Comparison of ENCODE assay signal across 10 mouse cellular contexts in genomic region chr4:82497671-82498631, GRCm38 (mm10).
DNase-seq lines count a peak whose midpoint lies in the region; ATAC-seq and TF ChIP-seq lines count a peak whose summit lies in the region.
"Had no signal": no experiment of that assay in that cellular context is flagged by ENCODE, and none has a peak within 500 bp of the region (broad histone marks: within the 10 kb centered on the region; RNA-seq: fewer than 3 reads in every experiment).

No protein-coding gene starts in this region.

- no peak overlapping the region for H3K4me3 ChIP-seq in forebrain, embryonic 11.5 days (ENCODE audit: low read depth, low read length)
- H3K4me3 ChIP-seq in forebrain, embryonic 10.5 days: no peak overlapping the region
- H3K4me3 ChIP-seq in liver, adult 2 months (ENCODE audit: insufficient read depth, low read depth, low read length): peak overlapping the region; percentile 9; the same call in 1 of the 2 replicates
- peak overlapping the region; percentile 7; the same call in 1 of the 2 replicates for H3K4me3 ChIP-seq in embryonic facial prominence, embryonic 13.5 days

- H3K27ac ChIP-seq in forebrain, embryonic 11.5 days (ENCODE audit: low read depth, low read length): no peak overlapping the region
- no peak overlapping the region for H3K27ac ChIP-seq in forebrain, embryonic 10.5 days
- peak overlapping the region; percentile 87 for H3K27ac ChIP-seq in liver, adult 2 months (replicated peaks; ENCODE audit: insufficient read depth, low read depth, low read length)
- 0 out of 2 replicates have a peak overlapping the region, but pooled peaks have one; percentile 51 for H3K27ac ChIP-seq in embryonic facial prominence, embryonic 13.5 days
- H3K27ac ChIP-seq: liver, embryonic 14.5 days had no signal

- peaks cover 36% of the 10 kb centered on the region; the same call in 1 of the 2 replicates for H3K79me2 ChIP-seq in liver, adult 2 months (ENCODE audit: control insufficient read depth, insufficient read depth, low read length)

- no peak overlapping the region for H3K4me2 ChIP-seq in forebrain, embryonic 11.5 days (ENCODE audit: low read depth, low read length, severe bottlenecking)
- H3K4me2 ChIP-seq in embryonic facial prominence, embryonic 13.5 days: peak overlapping the region; percentile 37

- H3K4me1 ChIP-seq in forebrain, embryonic 11.5 days (replicated peaks; ENCODE audit: control insufficient read depth, insufficient read depth, low read length): peaks cover 6% of the 10 kb centered on the region; the same call in 1 of the 2 replicates
- peaks cover 60% of the 10 kb centered on the region for H3K4me1 ChIP-seq in forebrain, embryonic 10.5 days
- H3K4me1 ChIP-seq in liver, adult 2 months (ENCODE audit: control insufficient read depth, insufficient read depth, low read length): peaks cover 46% of the 10 kb centered on the region
- peaks cover 67% of the 10 kb centered on the region for H3K4me1 ChIP-seq in embryonic facial prominence, embryonic 13.5 days

- H3K9ac ChIP-seq in forebrain, embryonic 11.5 days (ENCODE audit: low read length): no peak overlapping the region
- peak overlapping the region; percentile 24; the same call in 1 of the 2 replicates for H3K9ac ChIP-seq in liver, adult 2 months (ENCODE audit: low read depth, low read length)
- H3K9ac ChIP-seq in embryonic facial prominence, embryonic 13.5 days: peak overlapping the region; percentile 44; the same call in 1 of the 2 replicates
- H3K9ac ChIP-seq: liver, embryonic 14.5 days had no signal

- peaks cover 8% of the 10 kb centered on the region; the same call in 1 of the 2 replicates for H3K36me3 ChIP-seq in forebrain, embryonic 11.5 days (ENCODE audit: control insufficient read depth, insufficient read depth, low read length)
- H3K36me3 ChIP-seq in forebrain, embryonic 10.5 days (replicated peaks): peaks cover 36% of the 10 kb centered on the region
- H3K36me3 ChIP-seq in liver, adult 2 months (ENCODE audit: control insufficient read depth, insufficient read depth, low read length): peaks cover 12% of the 10 kb centered on the region
- peaks cover 26% of the 10 kb centered on the region for H3K36me3 ChIP-seq in embryonic facial prominence, embryonic 13.5 days

- 0 out of 2 replicates have a peak, but pooled peaks have one; percentile 26 for ATAC-seq in forebrain, embryonic 11.5 days (replicated peaks; ENCODE audit: low FRiP score)
- ATAC-seq in embryonic facial prominence, embryonic 13.5 days (ENCODE audit: insufficient number of reproducible peaks, insufficient read depth, low FRiP score, low TSS enrichment, low read depth): no peak

- no peak for TF ChIP-seq CTCF in liver, adult 2 months (IDR thresholded peaks at IDR 0.05; ENCODE audit: low read depth, low read length)

- DNase-seq in forebrain, embryonic 11.5 days (ENCODE audit: low spot score): no peak
- DNase-seq in forebrain, embryonic 10.5 days (ENCODE audit: extremely low spot score, low spot score): no peak
- DNase-seq in liver, adult 2 months (ENCODE audit: extremely low read depth, low read depth, low spot score): peak; percentile 93
- no peak for DNase-seq in liver
- peak; percentile 21 for DNase-seq in lung, postnatal 10 days
- no peak for DNase-seq in kidney, postnatal 14 days
- DNase-seq in testis, postnatal 10 days (ENCODE audit: low spot score): no peak
- DNase-seq: adrenal gland, adult 2 months had no signal

- no peaks in the 10 kb centered on the region for H3K9me3 ChIP-seq in forebrain, embryonic 11.5 days (ENCODE audit: control insufficient read depth, low read length)
- H3K9me3 ChIP-seq in forebrain, embryonic 10.5 days: no peaks in the 10 kb centered on the region
- H3K9me3 ChIP-seq in embryonic facial prominence, embryonic 13.5 days: no peaks in the 10 kb centered on the region

- no peak for TF ChIP-seq POLR2A in liver, adult 2 months (IDR thresholded peaks at IDR 0.05; ENCODE audit: extremely low read depth, insufficient read depth, low read length)

- H3K27me3 ChIP-seq in forebrain, embryonic 11.5 days (ENCODE audit: control insufficient read depth, insufficient read depth, low read length): no peaks in the 10 kb centered on the region
- H3K27me3 ChIP-seq in forebrain, embryonic 10.5 days (ENCODE audit: poor library complexity, severe bottlenecking): peaks cover 11% of the 10 kb centered on the region
- H3K27me3 ChIP-seq in liver, adult 2 months (ENCODE audit: control insufficient read depth, insufficient read depth, low read length): no peaks in the 10 kb centered on the region
- no peaks in the 10 kb centered on the region for H3K27me3 ChIP-seq in embryonic facial prominence, embryonic 13.5 days

- WGBS in forebrain, embryonic 11.5 days: 91% methylated on average over 26 of the region's 26 CpGs
- WGBS in forebrain, embryonic 10.5 days: 89% methylated on average over 26 of the region's 26 CpGs
- WGBS in liver, adult 2 months: 32% methylated on average over 26 of the region's 26 CpGs
- 71% methylated on average over 26 of the region's 26 CpGs for WGBS in embryonic facial prominence, embryonic 13.5 days

Comparison
In these comparisons a context has a peak if more than half of its experiments do, and no peak if none do; other contexts are left out.
1. DNase-seq: peak in liver, adult 2 months (single experiment) and lung, postnatal 10 days (single experiment); none in forebrain, embryonic 11.5 days (single experiment), forebrain, embryonic 10.5 days (single experiment), liver (single experiment), kidney, postnatal 14 days (single experiment) and testis, postnatal 10 days (single experiment).
2. H3K27ac ChIP-seq: peak in liver, adult 2 months (single experiment) and embryonic facial prominence, embryonic 13.5 days (single experiment); none in forebrain, embryonic 11.5 days (single experiment) and forebrain, embryonic 10.5 days (single experiment).
3. H3K4me3 ChIP-seq: peak in liver, adult 2 months (single experiment) and embryonic facial prominence, embryonic 13.5 days (single experiment); none in forebrain, embryonic 11.5 days (single experiment) and forebrain, embryonic 10.5 days (single experiment).